Mouse (Mus musculus) hindbrain, embryonic 10.5 days (tissue): ENCODE measurements at regions not wholly inside any gene's neighbourhood (a gene's known extent, or its start where the extent isn't known, plus 50 kb on each side); places are given as distances from the start of the nearest gene placed in this dataset.

Experiments used
- DNase-seq: peaks from one replicate; pipeline ENCODE4 v3.0.0-alpha.2; 2017; ENCODE audit warnings: low spot score
- H3K27ac ChIP-seq: fragments of 300-500 bp; sonication (generic); 2 replicates; pipeline ENCODE4 v1.5.1; 2016; ENCODE audit warnings: mild to moderate bottlenecking, moderate library complexity
- H3K27me3 ChIP-seq: fragments of 300-500 bp; sonication (generic); 2 replicates; pipeline ENCODE4 v1.6.1; 2016; ENCODE audit warnings: mild to moderate bottlenecking; ENCODE audit not compliant: poor library complexity, insufficient read depth, severe bottlenecking
- H3K36me3 ChIP-seq: fragments of 300-500 bp; sonication (generic); 2 replicates; pipeline ENCODE4 v1.6.1; 2016; ENCODE audit warnings: mild to moderate bottlenecking, moderate library complexity
- H3K4me1 ChIP-seq: fragments of 300-500 bp; sonication (generic); replicated peaks from 2 replicates; pipeline ENCODE4 v1.6.1; 2016; ENCODE audit warnings: mild to moderate bottlenecking
- H3K4me3 ChIP-seq: fragments of 300-500 bp; sonication (generic); 2 replicates; pipeline ENCODE4 v1.5.1; 2016; ENCODE audit warnings: mild to moderate bottlenecking, moderate library complexity
- H3K9me3 ChIP-seq: fragments of 300-500 bp; sonication (generic); 2 replicates; pipeline ENCODE4 v1.6.1; 2016; ENCODE audit warnings: mild to moderate bottlenecking, moderate library complexity
- WGBS: fragments of 180-500 bp; shearing (Covaris S2); methylation state at CpG from one replicate; pipeline ENCODE4 v1.1.7; 2016; 5-methylcytosine and 5-hydroxymethylcytosine counted together

GRCm38 (mm10) chr8:89220381-89220780 is 176.4 kb upstream of the Sall1 start:
- 86% methylated on average over 2 of the region's 2 CpGs for WGBS
- no peak overlapping the region for H3K27ac ChIP-seq
- no peaks in the 10 kb centered on the region for H3K36me3 ChIP-seq
- H3K4me1 ChIP-seq = no peaks in the 10 kb centered on the region
- DNase-seq = no peak
- no peaks in the 10 kb centered on the region for H3K9me3 ChIP-seq
- no peak overlapping the region for H3K4me3 ChIP-seq
- no peaks in the 10 kb centered on the region for H3K27me3 ChIP-seq

DNA sequence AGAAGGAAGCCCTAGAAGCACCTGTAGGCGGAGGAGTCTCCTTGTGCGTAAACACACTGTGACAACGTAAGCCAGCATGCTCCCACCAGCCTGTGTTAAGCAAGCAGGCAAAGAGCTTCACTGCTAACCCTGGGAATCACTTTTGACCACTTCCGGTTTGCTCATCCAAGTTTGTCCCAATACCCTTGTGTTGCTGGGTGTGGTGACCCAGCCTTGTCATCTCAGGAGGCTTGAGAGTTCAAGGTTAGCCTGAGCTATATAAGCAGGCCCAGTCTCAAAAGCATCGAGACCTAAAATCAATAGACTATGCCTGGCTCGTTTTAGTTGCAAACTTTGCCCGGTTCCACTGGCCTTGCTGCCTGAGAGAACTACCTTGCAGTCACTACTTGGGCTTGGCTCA is 175.2 kb upstream of the Sall1 start:
- 94% methylated on average over 7 of the region's 7 CpGs for whole genome bisulfite sequencing
- Histone ChIP-seq H3K4me3 (no peak overlapping the region), H3K36me3 (no peaks in the 10 kb centered on the region), H3K4me1 (no peaks in the 10 kb centered on the region), H3K27me3 (no peaks in the 10 kb centered on the region), H3K27ac (no peak overlapping the region), H3K9me3 (no peaks in the 10 kb centered on the region)
- no peak for DNase-seq

GRCm38 (mm10) chr8:89217689-89218088 is 173.7 kb upstream of the Sall1 start:
- no peaks in the 10 kb centered on the region for H3K4me1 ChIP-seq

GRCm38 (mm10) chr8:89211931-89212330 is 168.0 kb upstream of the Sall1 start:
- no peaks in the 10 kb centered on the region for H3K4me1 ChIP-seq
- no peak for DNase-seq
- H3K4me3 ChIP-seq = no peak overlapping the region
- 88% methylated on average over 3 of the region's 3 CpGs for WGBS
- H3K9me3 ChIP-seq = no peaks in the 10 kb centered on the region
- H3K36me3 ChIP-seq = no peaks in the 10 kb centered on the region
- no peak overlapping the region for H3K27ac ChIP-seq
- no peaks in the 10 kb centered on the region for H3K27me3 ChIP-seq

More at GRCm38 (mm10) chr8:89217689-89218088, 173.7 kb upstream of the Sall1 start:
- no peak for DNase-seq
- H3K27ac ChIP-seq = no peak overlapping the region
- no peak overlapping the region for H3K4me3 ChIP-seq
- no peaks in the 10 kb centered on the region for H3K36me3 ChIP-seq
- no peaks in the 10 kb centered on the region for H3K27me3 ChIP-seq
- no peaks in the 10 kb centered on the region for H3K9me3 ChIP-seq
- WGBS = 93% methylated on average over 2 of the region's 2 CpGs

DNA sequence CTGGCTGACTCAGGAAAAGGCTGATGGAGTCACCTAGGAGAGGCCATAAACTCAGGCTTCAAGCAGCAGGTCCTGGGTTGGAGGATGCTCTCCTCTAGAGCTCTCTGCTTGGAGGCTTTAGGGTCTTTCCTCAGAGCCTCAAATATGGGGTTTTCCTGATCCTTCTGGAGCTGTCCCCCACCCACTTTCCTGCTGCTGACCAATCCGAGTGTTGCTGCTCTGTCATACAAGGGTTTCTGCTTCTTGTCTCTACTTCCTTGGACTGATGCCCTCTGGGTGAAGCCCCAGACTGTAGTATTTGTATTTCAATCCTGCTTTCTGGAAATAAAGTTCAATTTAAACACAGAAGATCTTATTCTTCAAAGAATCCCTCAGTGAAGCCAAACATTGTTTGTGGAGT is 166.7 kb upstream of the Sall1 start:
- no peaks in the 10 kb centered on the region for H3K9me3 ChIP-seq
- WGBS = 58% methylated on average over 1 of the region's 1 CpGs
- H3K27me3 ChIP-seq = no peaks in the 10 kb centered on the region
- H3K4me1 ChIP-seq = no peaks in the 10 kb centered on the region
- H3K4me3 ChIP-seq = no peak overlapping the region
- H3K36me3 ChIP-seq = no peaks in the 10 kb centered on the region
- H3K27ac ChIP-seq = no peak overlapping the region
- no peak for DNase-seq

DNA sequence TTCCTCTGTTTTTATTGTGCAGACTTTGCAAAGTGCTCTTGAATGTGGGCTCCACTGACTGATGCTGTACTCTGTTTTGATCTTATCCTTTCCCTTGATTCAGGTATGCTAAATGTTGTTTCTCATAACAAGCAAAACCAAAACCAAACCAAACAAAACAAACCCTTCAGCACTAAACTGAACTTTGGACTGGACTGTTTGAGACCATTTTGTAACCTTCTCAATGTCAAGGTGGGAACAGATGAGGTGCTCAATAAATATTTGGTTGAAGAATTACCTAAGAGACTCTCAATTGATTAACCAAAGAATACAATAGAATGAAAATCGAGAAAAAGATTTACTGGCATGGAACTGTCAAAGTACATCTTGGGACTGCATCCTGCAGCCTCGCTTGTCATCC is 163.9 kb upstream of the Sall1 start:
- DNase-seq = no peak
- 79% methylated on average over 2 of the region's 2 CpGs for WGBS
- Histone ChIP-seq H3K9me3 (no peaks in the 10 kb centered on the region), H3K27ac (no peak overlapping the region), H3K4me3 (no peak overlapping the region), H3K4me1 (0 out of 2 replicates have a peak, but pooled peaks cover 1% of the 10 kb centered on the region), H3K36me3 (no peaks in the 10 kb centered on the region), H3K27me3 (no peaks in the 10 kb centered on the region)

- no peak for DNase-seq
- Histone ChIP-seq H3K36me3 (no peaks in the 10 kb centered on the region), H3K4me3 (no peak overlapping the region), H3K27me3 (no peaks in the 10 kb centered on the region), H3K9me3 (no peaks in the 10 kb centered on the region), H3K4me1 (0 out of 2 replicates have a peak, but pooled peaks cover 9% of the 10 kb centered on the region), H3K27ac (no peak overlapping the region)
- WGBS = 81% methylated on average over 5 of the region's 5 CpGs
Observed at GRCm38 (mm10) chr8:89202484-89203096, 158.6 kb upstream of the Sall1 start.

DNA sequence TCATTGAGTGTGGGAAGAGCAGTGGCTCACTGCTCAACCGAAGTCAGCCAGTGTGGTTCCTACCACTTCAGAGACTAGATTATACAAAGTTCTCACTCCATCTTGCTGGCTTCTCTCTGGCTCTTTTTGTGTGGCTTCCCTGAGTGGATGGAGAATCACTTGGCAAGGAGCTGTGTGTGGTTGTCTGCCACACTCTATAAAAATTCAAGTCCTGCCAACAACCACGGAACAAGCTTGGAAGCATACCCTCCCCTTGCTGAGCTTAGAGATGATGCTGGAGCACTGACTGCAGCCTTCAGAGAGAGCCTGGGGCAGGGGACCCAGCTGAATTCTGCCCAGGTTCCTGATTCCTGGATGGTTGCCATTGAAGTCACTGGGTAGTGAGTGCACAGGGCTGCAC is 156.3 kb upstream of the Sall1 start:
- no peak overlapping the region for H3K4me3 ChIP-seq
- 89% methylated on average over 2 of the region's 2 CpGs for WGBS
- no peaks in the 10 kb centered on the region for H3K9me3 ChIP-seq
- H3K4me1 ChIP-seq = 0 out of 2 replicates have a peak, but pooled peaks cover 9% of the 10 kb centered on the region
- H3K27ac ChIP-seq = no peak overlapping the region
- no peak for DNase-seq
- no peaks in the 10 kb centered on the region for H3K27me3 ChIP-seq
- no peaks in the 10 kb centered on the region for H3K36me3 ChIP-seq

GRCm38 (mm10) chr8:89185314-89185713 is 141.4 kb upstream of the Sall1 start:
- Histone ChIP-seq H3K4me3 (no peak overlapping the region), H3K27me3 (0 out of 2 replicates have a peak, but pooled peaks cover 4% of the 10 kb centered on the region), H3K4me1 (peaks cover 10% of the 10 kb centered on the region; the same call in 1 of the 2 replicates), H3K27ac (peak overlapping the region; percentile 45; the same call in 1 of the 2 replicates), H3K9me3 (no peaks in the 10 kb centered on the region), H3K36me3 (no peaks in the 10 kb centered on the region)
- WGBS = 60% methylated on average over 17 of the region's 17 CpGs
- peak; percentile 19 for DNase-seq

DNA sequence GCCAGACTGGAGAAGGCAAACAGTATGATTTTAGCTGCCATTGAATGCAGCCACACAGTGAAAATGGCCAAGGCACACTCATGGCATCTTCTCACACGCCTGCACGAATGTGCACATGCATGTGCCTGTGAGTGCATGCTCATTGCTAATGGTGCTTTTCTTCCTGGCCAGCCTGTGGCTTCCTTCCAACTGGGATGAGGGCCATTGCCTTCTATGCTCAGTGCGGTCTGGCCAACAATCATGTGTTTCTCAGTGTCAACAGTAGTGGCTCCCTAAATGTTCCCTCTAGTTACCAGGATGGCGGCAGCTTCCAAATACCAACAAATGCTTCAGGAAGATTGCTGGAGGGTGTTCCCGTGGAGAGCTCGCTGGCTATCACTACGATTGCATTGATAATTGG is 131.7 kb upstream of the Sall1 start:
- Histone ChIP-seq H3K36me3 (no peaks in the 10 kb centered on the region), H3K4me3 (no peak overlapping the region), H3K4me1 (no peaks in the 10 kb centered on the region), H3K27ac (no peak overlapping the region), H3K9me3 (no peaks in the 10 kb centered on the region), H3K27me3 (no peaks in the 10 kb centered on the region)
- WGBS = 90% methylated on average over 7 of the region's 7 CpGs
- DNase-seq = no peak

DNA sequence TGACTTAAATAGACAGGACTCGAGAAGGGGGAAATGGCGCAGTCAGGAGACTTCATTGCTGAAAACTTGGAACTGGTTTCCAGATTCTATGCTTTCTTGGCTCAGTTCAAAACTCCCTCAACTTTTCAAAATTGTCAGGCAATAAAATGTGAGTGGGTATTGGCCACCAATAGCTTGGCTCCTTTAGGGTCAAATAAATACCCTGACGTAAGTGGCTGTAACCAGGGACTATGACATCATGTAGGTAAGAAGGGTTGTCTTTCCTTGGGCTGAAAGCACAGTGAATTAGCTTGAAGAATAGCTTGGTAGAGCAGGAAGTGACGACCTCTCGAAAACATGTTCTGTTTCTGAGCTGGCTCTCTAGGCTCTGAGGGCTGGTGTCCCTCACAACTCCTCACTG is 127.6 kb upstream of the Sall1 start:
- 88% methylated on average over 5 of the region's 5 CpGs for WGBS
- no peak for DNase-seq

DNA sequence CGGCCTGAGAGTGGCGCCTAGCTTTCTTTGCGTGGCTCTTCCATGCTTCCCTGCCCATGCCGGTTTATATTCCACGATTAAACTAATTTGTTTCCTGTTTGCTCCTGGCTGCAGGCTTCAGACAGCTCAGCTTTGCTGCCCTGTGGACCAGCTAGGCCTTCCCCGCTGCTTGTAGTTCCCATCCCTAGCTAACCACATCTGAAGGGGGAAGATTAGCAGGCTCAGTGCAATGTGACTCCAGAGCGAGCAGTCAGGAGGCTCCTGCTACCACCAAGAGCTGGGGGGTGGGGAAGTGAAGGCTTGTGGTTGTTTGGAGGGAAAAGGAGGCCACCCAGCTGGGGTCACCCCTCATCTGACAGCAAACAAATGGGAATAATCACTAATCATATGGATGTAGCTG is 125.5 kb upstream of the Sall1 start:
- no peak for DNase-seq
- WGBS = 48% methylated on average over 7 of the region's 7 CpGs
- H3K27ac ChIP-seq = peak overlapping the region; percentile 59

More for the DNA sequence above, 127.6 kb upstream of the Sall1 start:
- Histone ChIP-seq H3K27me3 (no peaks in the 10 kb centered on the region), H3K9me3 (no peaks in the 10 kb centered on the region), H3K4me1 (peaks cover 15% of the 10 kb centered on the region), H3K27ac (no peak overlapping the region), H3K36me3 (no peaks in the 10 kb centered on the region), H3K4me3 (no peak overlapping the region)

DNA sequence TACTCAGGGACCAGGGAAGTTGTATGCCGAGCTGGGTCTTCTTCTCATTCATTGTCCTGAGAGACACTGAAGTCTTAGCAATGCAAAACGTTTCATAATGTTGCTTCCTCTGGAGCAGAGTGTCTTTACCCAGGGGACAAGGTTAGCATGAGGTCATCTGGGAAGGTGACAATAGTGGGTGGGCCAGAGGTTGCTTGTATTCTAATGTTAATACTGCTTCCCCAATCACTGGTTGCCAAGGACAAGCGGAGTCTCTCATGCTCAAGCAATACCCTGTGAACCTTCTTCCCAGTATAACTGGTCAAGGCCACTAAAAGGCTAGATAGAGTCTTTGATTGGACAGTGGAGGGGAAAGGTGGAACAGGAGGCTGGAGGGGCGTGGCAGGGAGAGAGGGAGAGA is 123.1 kb upstream of the Sall1 start:
- H3K27ac ChIP-seq = no peak overlapping the region
- no peak overlapping the region for H3K4me3 ChIP-seq
- H3K9me3 ChIP-seq = no peaks in the 10 kb centered on the region
- no peak for DNase-seq
- peaks cover 19% of the 10 kb centered on the region for H3K4me1 ChIP-seq
- WGBS = 68% methylated on average over 4 of the region's 4 CpGs
- H3K27me3 ChIP-seq = no peaks in the 10 kb centered on the region
- no peaks in the 10 kb centered on the region for H3K36me3 ChIP-seq

More for the DNA sequence above, 125.5 kb upstream of the Sall1 start:
- Histone ChIP-seq H3K4me3 (no peak overlapping the region), H3K9me3 (no peaks in the 10 kb centered on the region), H3K4me1 (peaks cover 19% of the 10 kb centered on the region), H3K27me3 (no peaks in the 10 kb centered on the region), H3K36me3 (no peaks in the 10 kb centered on the region)

DNA sequence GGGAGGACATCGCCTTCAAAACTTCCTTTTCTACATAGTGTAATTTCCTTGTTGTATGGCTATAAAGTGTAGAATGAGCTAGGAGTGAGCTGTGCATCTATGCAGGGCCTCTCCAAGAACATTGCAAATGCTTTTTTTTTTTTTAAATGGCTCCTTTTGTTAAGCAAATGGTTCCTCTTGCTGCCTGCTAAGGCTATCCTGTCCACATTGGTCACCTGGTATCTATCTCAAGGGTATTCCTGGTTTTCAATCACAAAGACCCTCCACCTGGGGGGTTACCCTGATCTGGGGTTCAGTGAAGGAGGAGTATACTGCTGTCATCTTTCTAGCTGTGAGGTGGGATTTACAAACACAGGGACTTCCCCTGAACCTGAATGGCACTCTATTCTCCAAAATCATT is 112.9 kb upstream of the Sall1 start:
- no peaks in the 10 kb centered on the region for H3K27me3 ChIP-seq
- no peak for DNase-seq
- peaks cover 7% of the 10 kb centered on the region; the same call in 1 of the 2 replicates for H3K4me1 ChIP-seq
- no peaks in the 10 kb centered on the region for H3K9me3 ChIP-seq
- no peaks in the 10 kb centered on the region for H3K36me3 ChIP-seq
- WGBS = 98% methylated on average over 1 of the region's 1 CpGs
- H3K27ac ChIP-seq = no peak overlapping the region
- no peak overlapping the region for H3K4me3 ChIP-seq
